26 mouse cellular contexts compared by ENCODE assay signal in the genomic region with DNA sequence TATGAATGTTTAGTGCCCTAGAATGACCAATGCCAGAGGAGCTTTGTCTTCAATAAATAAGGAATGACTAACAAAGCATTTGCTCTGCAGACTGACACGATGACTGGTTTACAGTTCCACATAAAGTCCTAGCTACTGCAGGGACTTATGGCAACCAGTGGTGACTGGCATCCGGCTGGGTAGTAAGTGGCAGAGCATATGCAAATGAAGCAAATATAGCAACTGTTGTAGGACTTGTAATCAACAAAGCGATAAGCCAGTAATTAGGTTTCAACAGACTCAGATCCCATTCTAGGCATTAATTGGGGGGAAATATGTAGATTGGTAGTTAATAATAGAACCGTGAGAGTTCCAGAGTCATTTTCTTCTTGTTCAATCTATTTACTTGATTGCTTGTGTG.
"Had no signal": no experiment of that assay in that cellular context is flagged by ENCODE, and none has a peak within 500 bp of the region (broad histone marks: within the 10 kb centered on the region; RNA-seq: fewer than 3 reads in every experiment).

No protein-coding gene starts in this region.

- H3K4me1 ChIP-seq: heart, embryonic 13.5 days; heart, embryonic 15.5 days; hindbrain, embryonic 13.5 days; hindbrain, embryonic 15.5 days; kidney, embryonic 15.5 days; limb, embryonic 13.5 days; limb, embryonic 15.5 days; liver, embryonic 12.5 days had no signal

- ATAC-seq: hindbrain, postnatal 0 days; intestine, embryonic 16.5 days; liver, embryonic 12.5 days had no signal

- H3K9ac ChIP-seq: heart, embryonic 13.5 days; heart, embryonic 15.5 days; hindbrain, embryonic 13.5 days; hindbrain, embryonic 15.5 days; kidney, embryonic 15.5 days; limb, embryonic 13.5 days; limb, embryonic 15.5 days; liver, embryonic 12.5 days had no signal

- H3K27ac ChIP-seq: gastrocnemius, adult 2 months; heart, adult 2 months; heart, embryonic 13.5 days; heart, embryonic 15.5 days; hindbrain, embryonic 13.5 days; hindbrain, embryonic 15.5 days; hindbrain, postnatal 0 days; kidney, embryonic 15.5 days; kidney, postnatal 0 days; limb, embryonic 13.5 days; limb, embryonic 15.5 days; liver, embryonic 12.5 days had no signal

- H3K4me2 ChIP-seq: heart, embryonic 11.5 days; heart, embryonic 13.5 days; heart, embryonic 15.5 days; hindbrain, embryonic 13.5 days; hindbrain, embryonic 15.5 days; kidney, embryonic 15.5 days; limb, embryonic 13.5 days; limb, embryonic 15.5 days; liver, embryonic 12.5 days had no signal

- H3K27me3 ChIP-seq: heart, embryonic 13.5 days; heart, embryonic 15.5 days; hindbrain, embryonic 13.5 days; hindbrain, embryonic 15.5 days; kidney, embryonic 15.5 days; limb, embryonic 13.5 days; limb, embryonic 15.5 days; liver, embryonic 12.5 days had no signal

- H3K4me3 ChIP-seq: gastrocnemius, adult 2 months; heart, adult 2 months; heart, embryonic 13.5 days; heart, embryonic 15.5 days; hindbrain, embryonic 13.5 days; hindbrain, embryonic 15.5 days; kidney, embryonic 15.5 days; limb, embryonic 13.5 days; limb, embryonic 15.5 days; liver, embryonic 12.5 days had no signal

- H3K36me3 ChIP-seq: heart, embryonic 13.5 days; heart, embryonic 15.5 days; hindbrain, embryonic 13.5 days; hindbrain, embryonic 15.5 days; kidney, embryonic 15.5 days; limb, embryonic 13.5 days; limb, embryonic 15.5 days; liver, embryonic 12.5 days had no signal

- H3K9me3 ChIP-seq: heart, embryonic 13.5 days; heart, embryonic 15.5 days; hindbrain, embryonic 13.5 days; hindbrain, embryonic 15.5 days; kidney, embryonic 15.5 days; limb, embryonic 13.5 days; limb, embryonic 15.5 days; liver, embryonic 12.5 days had no signal

- DNase-seq: gastrocnemius, adult 2 months; gastrocnemius, postnatal 10 days; gastrocnemius, postnatal 25 days; heart, adult 2 months; heart, postnatal 14 days; heart, postnatal 36 days; kidney, adult 11 months; kidney, adult 2 months; kidney, adult 9 months; kidney, postnatal 14 days; kidney, postnatal 36 days; layer of hippocampus, adult 9-11 months; layer of hippocampus, postnatal 36 days; left cerebral cortex, postnatal 4 days had no signal
